Mouse (Mus musculus) right cerebral cortex, postnatal 36 days (tissue): Measurements from ENCODE around the gene Acan.
A peak's percentile ranks its signal among the peaks of the same experiment; 100 is the strongest.

Experiments
- DNase-seq, 2 experiments: peaks; one replicate each; pipeline ENCODE4 v3.0.0; 2022; ENCODE audit warnings: low spot score in 2 of 2, mixed read lengths in 1 of 2

Acan gene

DNA sequence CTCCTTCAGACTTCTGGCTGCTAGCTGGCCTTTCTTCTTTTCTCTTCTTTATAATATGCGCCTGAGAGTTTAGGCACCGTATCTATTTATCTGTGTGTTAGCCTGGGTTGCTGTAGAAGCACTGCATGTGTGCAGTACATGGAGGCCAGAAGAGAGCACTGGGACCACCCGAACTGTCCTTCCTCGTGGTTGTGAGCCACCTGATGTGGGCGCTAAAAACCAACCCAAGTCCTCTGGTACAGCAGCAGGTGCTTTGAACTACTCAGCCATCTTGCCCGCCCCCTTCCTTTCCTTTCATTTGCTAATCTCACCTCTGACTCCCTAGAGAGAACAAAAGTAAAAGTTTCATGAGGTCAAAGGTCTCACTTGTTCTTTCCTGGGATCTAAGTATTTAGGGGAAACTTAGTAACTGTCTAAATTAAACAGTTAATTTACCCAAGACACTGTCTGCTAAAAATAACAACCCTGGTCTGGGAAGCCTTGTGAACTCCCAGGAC lies 86.1 kb downstream of the Acan start:
- DNase-seq = no peak

DNA sequence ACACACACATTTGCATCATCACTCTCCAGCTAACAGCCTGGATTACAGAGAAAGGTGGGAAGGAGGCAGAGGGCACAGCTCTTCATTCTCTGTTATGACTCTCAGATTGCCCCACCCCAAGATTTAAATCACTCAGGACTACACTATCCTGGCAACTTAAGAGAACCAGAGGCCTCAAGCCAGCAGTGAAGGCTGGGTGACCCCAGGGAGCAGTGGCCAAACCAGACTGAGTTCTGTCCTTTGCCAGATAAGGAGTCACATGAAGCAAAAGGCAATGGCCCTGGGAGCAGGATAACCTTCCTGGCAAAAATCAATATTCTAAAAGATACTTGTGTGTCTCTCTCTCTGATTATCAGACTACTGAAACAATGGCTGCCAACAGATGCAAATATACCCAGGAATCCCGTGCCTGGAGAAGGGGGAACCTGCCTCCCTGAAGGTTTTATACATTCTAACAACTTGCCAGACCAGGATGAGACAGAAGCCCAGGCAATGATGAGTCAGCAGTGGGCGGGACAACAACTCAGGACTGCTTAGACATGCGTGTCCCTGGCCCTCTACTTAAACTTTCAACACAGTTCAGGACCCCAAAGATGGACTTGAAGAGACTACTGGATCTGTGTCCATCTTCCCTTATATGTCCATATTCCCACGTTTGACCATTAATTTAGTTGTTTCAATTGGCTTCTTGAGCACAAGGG lies 86.8 kb downstream of the Acan start:
- DNase-seq = no peak

DNA sequence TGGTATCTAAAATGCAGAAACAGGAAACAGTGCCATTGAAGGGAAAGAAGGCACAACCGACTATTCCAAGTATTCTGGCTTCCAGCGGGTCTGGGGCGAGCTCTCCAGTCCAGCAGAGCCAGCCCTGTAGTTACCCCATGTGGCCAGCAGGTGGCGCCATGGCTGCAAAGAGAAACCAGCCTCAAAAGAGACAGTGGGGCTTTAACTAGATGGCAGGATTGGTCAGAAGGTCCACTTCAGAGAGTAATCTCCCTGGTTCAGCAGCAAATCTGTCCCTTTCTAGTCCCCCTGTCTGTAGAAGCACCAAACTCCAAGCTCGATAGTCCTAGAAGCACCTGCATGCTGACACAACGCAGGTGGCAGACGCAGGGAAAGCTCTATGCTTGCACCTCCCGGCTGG lies 87.6 kb downstream of the Acan start:
- peak; percentile 31 to 74 for DNase-seq

DNA sequence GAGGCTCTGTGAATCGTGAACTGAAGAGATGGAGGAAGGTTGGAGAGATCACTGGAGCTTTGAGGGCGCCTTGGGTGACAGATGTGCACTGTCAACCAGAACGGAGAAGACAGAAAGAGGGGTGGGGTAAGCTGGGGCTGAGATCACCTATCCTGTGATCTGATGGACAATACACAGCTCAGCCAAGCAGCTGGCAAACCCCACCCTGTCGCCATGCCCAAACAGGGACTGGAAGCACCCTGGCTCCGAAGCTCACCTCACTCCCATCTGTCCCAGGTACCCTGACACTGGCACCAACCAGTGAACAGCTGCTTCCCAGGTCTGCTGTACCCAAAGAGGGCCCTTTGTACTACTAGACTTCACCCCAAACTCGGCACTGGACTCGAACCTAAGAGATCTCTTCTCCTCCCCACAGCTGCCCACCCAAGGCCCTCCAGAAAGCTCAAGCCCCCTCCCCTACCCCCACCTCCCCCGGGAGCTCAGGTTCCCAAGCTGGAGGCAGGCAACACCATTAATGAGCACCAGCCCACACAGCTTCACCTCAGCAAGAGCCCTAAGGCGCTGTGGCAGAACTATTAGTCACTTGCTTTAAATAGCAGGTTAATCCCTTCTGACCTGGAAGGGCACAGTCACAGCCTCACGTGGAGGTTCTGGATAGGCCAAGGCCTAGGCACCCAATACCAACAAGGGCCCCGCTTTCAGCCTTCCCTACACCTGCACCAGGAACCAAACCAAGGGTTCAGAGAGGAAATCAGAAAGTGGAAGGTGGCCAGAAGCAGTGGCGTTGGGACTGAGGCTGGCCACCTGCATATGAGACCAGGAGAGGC lies 93.9 kb downstream of the Acan start:
- DNase-seq = no peak

DNA sequence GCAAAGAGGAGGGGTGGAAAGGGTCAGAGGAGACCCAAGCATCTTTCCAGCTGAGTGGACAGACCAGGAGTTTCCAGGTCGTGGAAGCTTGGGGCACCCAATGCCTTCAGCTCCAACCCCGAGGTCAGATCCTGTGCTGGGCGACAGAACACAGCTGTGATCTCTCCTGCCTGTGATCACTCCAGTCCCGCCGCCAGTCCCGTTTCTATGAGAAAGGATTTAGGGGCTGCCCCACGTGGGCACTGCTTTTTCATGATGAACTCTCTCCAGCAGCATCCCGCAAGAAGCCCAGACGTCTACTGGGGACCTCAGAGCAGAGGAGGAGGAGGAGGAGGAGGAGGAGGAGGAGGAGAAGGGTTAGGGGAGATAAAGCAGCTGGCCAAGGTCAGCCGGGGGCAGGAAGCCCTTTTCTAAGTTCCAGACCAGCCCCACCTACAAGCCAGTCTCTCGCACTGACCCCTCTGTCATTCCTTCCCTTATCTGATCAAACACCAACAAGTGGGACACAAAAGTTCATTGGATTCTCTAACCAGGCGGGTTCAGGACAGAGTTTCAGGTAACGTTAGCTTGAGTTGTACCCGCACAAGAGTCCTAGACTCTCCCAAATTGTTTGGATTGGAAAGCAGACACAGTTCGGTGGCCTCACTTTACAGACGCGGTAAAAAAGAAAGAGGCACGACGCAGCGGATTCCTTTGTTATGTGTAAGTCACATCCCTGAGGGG lies 94.8 kb downstream of the Acan start:
- no peak for DNase-seq

DNA sequence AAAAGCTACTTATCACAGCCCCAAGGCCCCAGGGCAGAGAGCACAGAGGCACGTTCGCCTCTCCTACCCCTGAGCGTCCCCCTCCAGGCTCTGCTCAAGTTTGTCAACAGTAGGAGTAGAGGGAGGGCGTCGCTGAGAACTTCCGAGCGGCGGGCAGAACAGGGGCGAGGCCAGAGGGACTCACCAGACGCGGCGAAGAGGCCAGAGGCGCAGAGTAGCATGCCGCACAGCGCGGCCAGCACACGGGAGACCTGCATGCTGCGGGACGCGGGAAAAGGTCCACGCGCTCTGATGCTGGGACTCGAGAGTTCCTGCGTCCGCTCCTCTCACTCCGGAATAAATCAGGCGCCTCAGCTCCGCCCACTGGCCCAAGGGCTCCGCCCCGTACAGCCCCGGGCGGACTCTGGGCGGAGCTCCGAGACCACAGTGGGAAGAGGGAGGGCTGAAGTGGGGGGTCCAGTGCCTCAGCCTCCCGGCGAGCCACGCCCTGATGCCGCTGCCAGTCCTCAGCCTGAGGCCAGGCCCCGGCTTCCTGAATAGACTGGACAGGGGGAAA lies 95.5 kb downstream of the Acan start, which contains the start of gene Mfge8:
Gene Mfge8, minus strand, starts transcription at position 350 of the 556 bp plus-strand sequence.
- DNase-seq = peak; percentile 46 to 56

DNA sequence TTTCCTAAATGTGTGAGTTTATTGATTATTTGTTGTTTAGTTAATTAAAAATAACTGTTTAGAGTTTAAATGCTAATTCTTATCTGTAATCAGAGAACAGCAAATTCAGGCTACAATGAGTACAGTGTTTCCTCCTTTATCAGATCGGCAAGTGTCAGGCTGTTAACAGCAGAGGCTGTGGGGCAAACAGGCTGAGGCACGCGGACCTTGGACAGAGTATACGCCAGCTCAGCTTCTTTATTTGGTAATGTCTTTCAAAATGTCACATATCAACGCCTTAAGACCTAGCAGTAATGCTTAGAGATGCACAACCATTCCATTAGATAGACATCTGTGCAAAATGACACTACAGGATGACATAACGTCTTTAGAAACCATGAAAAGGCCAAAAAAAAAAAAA lies 96.2 kb downstream of the Acan start:
- DNase-seq = no peak

DNA sequence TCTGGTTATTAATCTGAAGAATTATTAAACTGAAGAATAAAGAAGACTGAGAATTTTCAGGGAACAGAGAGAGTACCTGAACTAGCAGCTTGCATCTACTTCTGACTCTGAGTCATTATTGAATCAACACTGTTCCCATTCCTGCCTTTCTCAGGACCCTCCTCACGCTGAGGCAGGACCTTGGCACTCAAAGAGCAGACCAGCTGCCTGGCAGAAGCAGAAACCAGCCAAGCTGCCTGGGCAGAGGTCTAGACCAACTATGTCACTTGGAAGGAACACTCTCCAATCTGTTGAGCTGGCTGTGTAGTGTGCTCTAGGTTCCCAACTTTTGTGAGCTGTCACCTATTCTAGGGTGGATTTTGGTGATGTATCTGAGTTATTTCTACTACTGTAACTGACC lies 106.1 kb downstream of the Acan start:
- no peak for DNase-seq
